Mouse (Mus musculus) bone marrow macrophage, adult 2 months (primary cell): ENCODE data around the gene Snapc2. TPM values are rescaled to one million over a fixed set of nuclear protein-coding genes. Genes with fewer than 3 reads are reported as not detected.
A peak's percentile ranks its signal among the peaks of the same experiment; 100 is the strongest.

Experiments used
- H3K27ac ChIP-seq: 2 replicates; pipeline ENCODE4 v1.5.1; 2012; ENCODE audit warnings: low read depth, low read length; ENCODE audit not compliant: insufficient read depth
- H3K4me1 ChIP-seq: 2 replicates; pipeline ENCODE4 v1.6.1; 2012; ENCODE audit warnings: low read length; ENCODE audit not compliant: control insufficient read depth, insufficient read depth
- H3K4me3 ChIP-seq: 2 replicates; pipeline ENCODE4 v1.5.1; 2012; ENCODE audit warnings: mild to moderate bottlenecking, low read length, moderate library complexity; ENCODE audit not compliant: insufficient read depth
- CTCF ChIP-seq: IDR thresholded peaks from 2 replicates; pipeline ENCODE4 v1.5.1; 2012; ENCODE audit warnings: low read depth, mild to moderate bottlenecking, low read length, moderate library complexity
- POLR2A ChIP-seq: IDR thresholded peaks from 2 replicates; pipeline ENCODE4 v1.6.1; 2012; ENCODE audit warnings: mild to moderate bottlenecking, low read depth, low read length, borderline replicate concordance
- polyA plus RNA-seq: library from polyadenylated mRNA; stranded (reverse); fragments of >200 nt; gene quantifications from 2 replicates; pipeline ENCODE4 v1.2.4, GENCODE M21; 2012; ENCODE audit not compliant: missing spikeins, insufficient read depth, insufficient read length

The Snapc2 gene
- polyA plus RNA-seq, 1 experiment = 20.7 TPM

GRCm38 (mm10) chr8:4263105-4263791 lies 10.4 kb downstream of the Snapc2 start:
- no peak overlapping the region for H3K4me3 ChIP-seq
- no peak for TF ChIP-seq CTCF
- TF ChIP-seq POLR2A = no peak

GRCm38 (mm10) chr8:4265160-4265914 lies 12.5 kb downstream of the Snapc2 start:
- Histone ChIP-seq H3K27ac (no peak overlapping the region), H3K4me1 (peaks cover 14% of the 10 kb centered on the region), H3K4me3 (no peak overlapping the region)
- TF ChIP-seq CTCF (no peak), POLR2A (no peak)

More at GRCm38 (mm10) chr8:4263105-4263791, 10.4 kb downstream of the Snapc2 start:
- peak overlapping the region; percentile 38 for H3K27ac ChIP-seq
- peaks cover 18% of the 10 kb centered on the region for H3K4me1 ChIP-seq

GRCm38 (mm10) chr8:4267627-4268026 lies 14.7 kb downstream of the Snapc2 start:
- Histone ChIP-seq H3K27ac (no peak overlapping the region), H3K4me1 (peaks cover 14% of the 10 kb centered on the region), H3K4me3 (no peak overlapping the region)
- TF ChIP-seq POLR2A = no peak

GRCm38 (mm10) chr8:4269609-4270008 lies 16.7 kb downstream of the Snapc2 start:
- Histone ChIP-seq H3K4me1 (peaks cover 4% of the 10 kb centered on the region), H3K27ac (no peak overlapping the region), H3K4me3 (no peak overlapping the region)
- TF ChIP-seq CTCF (no peak), POLR2A (no peak)

GRCm38 (mm10) chr8:4275275-4276110 lies 22.6 kb downstream of the Snapc2 start, which contains the start of gene Timm44:
Gene Timm44 (minus strand): TSS chr8:4275913.
- Histone ChIP-seq H3K4me3 (peak within 1 kb of the TSS; percentile 93), H3K4me1 (peaks cover 8% of the 10 kb centered on the region), H3K27ac (peak within 1 kb of the TSS; percentile 52)
- TF ChIP-seq CTCF = no peak

- TF ChIP-seq POLR2A = no peak
- no peak for TF ChIP-seq CTCF
- Histone ChIP-seq H3K27ac (no peak overlapping the region), H3K4me3 (peak overlapping the region; percentile 93), H3K4me1 (peaks cover 8% of the 10 kb centered on the region)
These were observed 23.2 kb downstream of the Snapc2 start for GRCm38 (mm10) chr8:4276111-4276465.

- H3K27ac ChIP-seq = no peak overlapping the region
- H3K4me3 ChIP-seq = no peak overlapping the region
- TF ChIP-seq CTCF = no peak
- no peak for TF ChIP-seq POLR2A
- no peaks in the 10 kb centered on the region for H3K4me1 ChIP-seq
These were observed 39.9 kb downstream of the Snapc2 start for GRCm38 (mm10) chr8:4292738-4293137.

GRCm38 (mm10) chr8:4297822-4298221 lies 44.9 kb downstream of the Snapc2 start:
- Histone ChIP-seq H3K4me3 (no peak overlapping the region), H3K4me1 (no peaks in the 10 kb centered on the region), H3K27ac (no peak overlapping the region)
- no peak for TF ChIP-seq CTCF
- TF ChIP-seq POLR2A = no peak

GRCm38 (mm10) chr8:4304124-4304547 lies 51.3 kb downstream of the Snapc2 start:
- no peaks in the 10 kb centered on the region for H3K4me1 ChIP-seq
- TF ChIP-seq POLR2A = no peak
- TF ChIP-seq CTCF = no peak
- H3K4me3 ChIP-seq = no peak overlapping the region
- H3K27ac ChIP-seq = no peak overlapping the region

Other genes with a start within 250 kb of the Snapc2 start
- not detected in 2 replicates for gene Cd209f, start 147.2 kb upstream of the Snapc2 start, polyA plus RNA-seq
- not detected in 2 replicates for gene Cd209g, start 119.0 kb upstream of the Snapc2 start, polyA plus RNA-seq
- 9.9 and 11.7 TPM in 2 replicates for gene Evi5l, start 86.5 kb upstream of the Snapc2 start, polyA plus RNA-seq
- gene Prr36, start 35.6 kb upstream of the Snapc2 start, polyA plus RNA-seq = not detected in 2 replicates
- not detected in 2 replicates for gene Lrrc8e, start 26.3 kb upstream of the Snapc2 start, polyA plus RNA-seq
- gene Map2k7, start 14.3 kb upstream of the Snapc2 start, polyA plus RNA-seq = 75.4 and 77.0 TPM in 2 replicates
- not detected in 2 replicates for gene Gm49320, start 14.2 kb upstream of the Snapc2 start, polyA plus RNA-seq
- 3.6 and 4.4 TPM in 2 replicates for gene Tgfbr3l, start 4.9 kb upstream of the Snapc2 start, polyA plus RNA-seq
- 0.67 and 0.76 TPM in 2 replicates for gene Ctxn1, start 6.2 kb downstream of the Snapc2 start, polyA plus RNA-seq
- gene Timm44, start 22.8 kb downstream of the Snapc2 start, polyA plus RNA-seq = 55.0 and 65.8 TPM in 2 replicates
- 10.5 and 14.3 TPM in 2 replicates for gene Ccl25, start 72.1 kb downstream of the Snapc2 start, polyA plus RNA-seq
- gene Elavl1, start 72.3 kb downstream of the Snapc2 start, polyA plus RNA-seq = 55.7 and 57.1 TPM in 2 replicates
- gene Cers4, start 239.9 kb downstream of the Snapc2 start, polyA plus RNA-seq = 7.7 and 8.3 TPM in 2 replicates